Comparison of ENCODE assay signal across 10 mouse cellular contexts in genomic region chr12:26356191-26356590, GRCm38 (mm10). TPM values are rescaled to one million over a fixed set of nuclear protein-coding genes. Genes with fewer than 3 reads are reported as not detected.
DNase-seq lines count a peak whose midpoint lies in the region; ATAC-seq and TF ChIP-seq lines count a peak whose summit lies in the region.
"Had no signal": no experiment of that assay in that cellular context is flagged by ENCODE, and none has a peak within 500 bp of the region (broad histone marks: within the 10 kb centered on the region; RNA-seq: fewer than 3 reads in every experiment).

No protein-coding gene starts in this region.

- no peak for TF ChIP-seq POLR2A in lung, adult 2 months (IDR thresholded peaks at IDR 0.05; ENCODE audit: borderline replicate concordance, extremely low read depth, low read depth, low read length)

- H3K36me3 ChIP-seq in hindbrain, embryonic 14.5 days (replicated peaks; ENCODE audit: control insufficient read depth, insufficient read depth) = no peaks in the 10 kb centered on the region
- H3K36me3 ChIP-seq: G1E had no signal

- no peaks in the 10 kb centered on the region for H3K27me3 ChIP-seq in hindbrain, embryonic 14.5 days (ENCODE audit: control insufficient read depth, insufficient read depth, low read length)

- ATAC-seq in monocyte, adult 5-6 weeks (replicated peaks; ENCODE audit: insufficient number of reproducible peaks, low FRiP score, low TSS enrichment, poor library complexity, severe bottlenecking) = no peak
- no peak for ATAC-seq in hindbrain, embryonic 14.5 days (ENCODE audit: low FRiP score)

- no peak overlapping the region for H3K4me3 ChIP-seq in lung, adult 2 months (replicated peaks; ENCODE audit: extremely low read depth, low read depth, low read length)
- H3K4me3 ChIP-seq in hindbrain, embryonic 14.5 days (replicated peaks; ENCODE audit: low read length) = no peak overlapping the region

- peaks cover 25% of the 10 kb centered on the region for H3K4me1 ChIP-seq in lung, adult 2 months (ENCODE audit: control insufficient read depth, insufficient read depth, low read length)
- peaks cover 10% of the 10 kb centered on the region for H3K4me1 ChIP-seq in hindbrain, embryonic 14.5 days (replicated peaks; ENCODE audit: control insufficient read depth, insufficient read depth, low read length)

- no peak overlapping the region for H3K27ac ChIP-seq in hindbrain, embryonic 14.5 days

- no peak overlapping the region for H3K9ac ChIP-seq in hindbrain, embryonic 14.5 days

- TF ChIP-seq CTCF in lung, adult 2 months (IDR thresholded peaks at IDR 0.05; ENCODE audit: insufficient read depth, low read length) = no peak

- no peak overlapping the region for H3K4me2 ChIP-seq in hindbrain, embryonic 14.5 days (replicated peaks)

- peak; percentile 61 to 76 for DNase-seq in lung, adult 18-20 months
- no peak for DNase-seq in lung, adult 2 months
- peak; percentile 3 for DNase-seq in embryo, embryonic 11.5 days (ENCODE audit: low read depth, low spot score)
- peak; percentile 69 for DNase-seq in kidney, adult 9 months
- DNase-seq in skeletal muscle tissue, adult 2 months (ENCODE audit: low read depth, low spot score) = peak; percentile 53
- DNase-seq in hindbrain, embryonic 14.5 days (ENCODE audit: low spot score) = no peak
- no peak for DNase-seq in cerebellum, postnatal 36 days
- DNase-seq: cerebellum, postnatal 25 days had no signal

- no peaks in the 10 kb centered on the region for H3K9me3 ChIP-seq in hindbrain, embryonic 14.5 days (ENCODE audit: control insufficient read depth, low read length)

- WGBS in lung, adult 2 months = 31% methylated on average over 7 of the region's 7 CpGs
- 86% methylated on average over 7 of the region's 7 CpGs for WGBS in hindbrain, embryonic 14.5 days

RNA-seq across cellular contexts. Expression of gene Rnf144a, which starts 58.9 kb away (rescaled TPM):
- polyA plus RNA-seq in lung, adult 2 months (2012; rRNA removed) = 76.2 and 128 TPM in 2 replicates
- 28.8 to 54.1 TPM (median 31.5 TPM) in 3 replicates for total RNA-seq in monocyte, adult 5-6 weeks (2017)
- 19.2 and 22.5 TPM in 2 replicates for polyA plus RNA-seq in hindbrain, embryonic 14.5 days (2014; fragmentation: Nextera tagmentation; extraction: Ambion mirVana)
- polyA plus RNA-seq: G1E had no signal

Comparison
In these comparisons a context has a peak if more than half of its experiments do, and no peak if none do; other contexts are left out.
1. DNase-seq: peak in lung, adult 18-20 months (2 of 2), embryo, embryonic 11.5 days (single experiment), kidney, adult 9 months (single experiment) and skeletal muscle tissue, adult 2 months (single experiment); none in lung, adult 2 months (single experiment), hindbrain, embryonic 14.5 days (single experiment) and cerebellum, postnatal 36 days (0 of 2).